Mouse (Mus musculus) heart, adult 8-10 months (tissue): ENCODE data around the gene Jmy. TPM values are rescaled to one million over a fixed set of nuclear protein-coding genes. Genes with fewer than 3 reads are reported as not detected.
"Not testable (repeated sequence)": the region's sequence is repeated elsewhere in the genome, so short reads cannot be mapped to it uniquely, and the experiment has no call there.

Source experiments
- DNase-seq: peaks from one replicate; pipeline ENCODE4 v3.0.0; 2022; ENCODE audit warnings: low spot score
- total RNA-seq, 4 experiments: library from RNA; stranded (reverse); gene quantifications; 2 replicates each; pipeline ENCODE4 v1.2.4; 2022

The Jmy gene
- total RNA-seq: 10 to 100 TPM; 39.1 to 46.5 (median 45.1) TPM

DNA sequence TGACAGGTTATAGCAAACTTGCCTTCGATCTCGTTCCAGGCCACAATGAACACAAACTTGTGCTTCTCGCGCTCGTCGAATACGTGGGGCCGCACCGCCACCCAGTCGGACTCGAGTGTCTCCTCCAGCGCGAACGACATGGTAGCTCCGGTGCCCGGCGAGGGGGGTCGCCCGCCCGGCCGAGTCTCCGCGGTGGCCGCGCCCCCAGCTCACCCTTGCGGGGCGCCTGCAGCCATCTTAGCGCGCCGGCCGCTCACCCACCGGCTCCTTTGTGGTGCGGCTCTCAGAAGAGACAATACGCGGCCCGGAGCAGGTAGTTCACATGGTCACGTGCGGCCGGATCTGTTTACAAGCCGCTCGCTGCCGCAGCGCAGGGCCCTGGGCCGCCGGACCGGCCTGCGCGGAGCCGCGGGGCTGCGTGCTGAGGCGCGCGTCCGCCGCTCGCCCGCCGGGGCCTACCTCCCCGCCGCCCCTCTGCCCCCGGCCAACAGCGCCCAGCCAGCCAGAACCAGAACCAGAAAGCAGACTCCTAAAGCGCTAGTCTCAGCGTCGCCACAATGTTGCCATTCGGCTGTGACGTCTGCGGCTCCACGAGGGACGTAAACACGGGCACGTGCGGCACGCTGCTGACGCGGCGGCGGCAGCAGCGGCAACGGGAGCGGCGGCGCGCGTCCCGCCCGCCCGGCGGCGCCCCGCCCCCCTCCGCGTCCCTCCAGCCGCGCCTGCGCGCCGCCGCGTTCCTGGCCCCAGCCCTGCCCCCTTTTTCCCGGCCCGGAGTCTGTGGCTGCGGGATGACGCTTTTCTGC lies at the start of gene Jmy:
TSS of gene Jmy (minus strand) at position 642 of the 806 bp plus-strand sequence.
- peak; percentile 81 for DNase-seq

DNA sequence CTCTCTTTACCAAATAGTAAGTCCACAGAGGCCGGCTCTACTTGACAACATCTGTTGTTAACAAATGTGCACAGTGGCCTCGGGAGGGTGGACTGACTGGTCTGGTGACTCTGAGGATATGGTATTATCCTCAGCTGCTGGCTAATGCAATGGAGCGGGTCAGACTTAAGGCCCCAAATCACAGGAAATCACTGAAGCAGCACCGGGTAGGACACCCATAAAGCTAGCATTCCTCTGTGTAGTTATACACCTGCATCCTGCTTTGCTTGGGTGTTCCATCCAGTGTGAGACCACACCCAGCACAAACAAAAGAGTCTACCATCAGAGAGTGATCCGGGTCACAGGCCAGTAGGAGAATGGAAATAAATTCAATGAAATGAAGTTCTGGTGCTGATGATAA lies 48.0 kb upstream of the Jmy start:
- no peak for DNase-seq

DNA sequence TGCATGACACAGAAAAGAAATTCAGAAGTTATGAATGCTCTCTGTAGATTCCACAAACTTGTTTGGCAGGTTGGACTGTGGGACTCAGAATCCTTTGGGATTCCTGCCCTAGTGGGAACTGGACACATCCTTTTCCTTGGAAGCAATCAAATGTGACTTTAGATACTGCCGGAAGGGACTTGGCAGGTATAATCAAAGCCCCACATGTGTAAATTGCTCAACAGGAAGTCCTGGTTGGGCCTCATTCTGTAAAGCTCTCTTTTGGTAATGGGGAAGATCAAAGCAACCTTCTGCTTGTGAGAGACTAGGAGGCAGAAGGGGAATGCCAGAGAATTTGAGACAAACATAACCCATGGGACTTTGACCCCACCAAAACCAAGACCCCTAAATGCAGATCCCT lies 46.4 kb upstream of the Jmy start:
- DNase-seq: peak; percentile 12

DNA sequence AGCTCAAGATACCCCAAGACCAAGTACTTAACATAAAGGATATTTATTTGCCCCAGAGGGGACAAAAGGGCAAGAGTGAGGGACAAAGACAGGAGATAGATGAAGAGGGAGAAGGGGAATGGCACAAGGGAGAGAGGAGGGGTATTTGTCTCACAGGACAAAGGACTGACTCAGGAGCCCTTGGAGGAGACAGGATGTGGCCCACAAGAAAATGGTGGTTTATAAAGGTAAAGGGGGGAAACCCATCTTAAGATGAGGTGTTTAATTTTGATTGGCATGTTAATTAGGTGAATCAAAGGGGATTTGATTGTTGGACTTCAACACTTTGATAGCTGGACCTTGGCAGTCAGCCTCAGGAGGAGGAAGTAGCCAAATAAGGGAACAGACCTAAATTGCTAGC lies 44.7 kb upstream of the Jmy start:
- DNase-seq: no peak

DNA sequence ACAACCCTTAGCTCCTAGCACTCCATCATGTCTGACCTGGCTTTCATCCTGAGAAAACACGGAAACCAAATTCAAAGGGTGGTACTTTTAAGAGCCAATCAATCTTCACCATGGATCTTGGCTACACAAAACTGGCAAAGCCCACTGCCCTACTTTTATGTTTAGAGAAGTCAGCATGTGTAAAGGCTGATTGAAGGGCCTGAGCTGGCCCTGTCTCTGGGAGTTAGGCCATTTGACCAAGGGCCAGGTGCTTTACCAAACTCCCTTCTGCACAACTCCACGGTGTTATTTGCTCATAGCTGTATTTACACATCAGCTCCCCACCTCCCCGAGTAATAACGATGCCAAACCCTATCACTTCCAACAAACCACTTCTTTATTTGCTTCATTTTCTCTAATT lies 39.7 kb upstream of the Jmy start:
- DNase-seq: no peak

DNA sequence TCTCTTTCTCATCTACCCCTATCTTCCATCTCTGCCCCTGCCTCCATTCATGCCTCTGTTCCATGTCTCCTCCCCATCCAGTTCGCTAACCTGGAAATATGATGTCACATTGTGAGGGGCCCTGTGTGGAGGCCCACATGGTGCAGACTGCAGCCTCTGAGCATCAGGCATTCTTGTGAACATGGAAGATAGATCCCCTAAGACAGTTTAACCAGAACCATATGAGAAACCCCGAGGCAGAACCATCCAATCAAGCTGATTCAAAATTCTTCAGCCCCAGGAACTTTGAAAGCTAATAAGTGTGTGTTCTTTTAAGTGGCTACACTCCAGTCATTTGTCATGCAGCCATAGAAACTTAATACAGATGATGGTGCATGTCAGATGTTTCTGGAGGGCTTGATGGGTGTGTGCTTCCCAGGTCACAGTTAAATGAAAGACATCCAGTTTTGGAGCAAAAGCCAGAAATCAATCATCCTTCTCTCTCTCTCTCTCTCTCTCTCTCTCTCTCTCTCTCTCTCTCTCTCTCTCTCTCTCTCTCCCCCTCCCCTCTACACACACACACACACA lies 19.2 kb upstream of the Jmy start:
- DNase-seq: no peak

DNA sequence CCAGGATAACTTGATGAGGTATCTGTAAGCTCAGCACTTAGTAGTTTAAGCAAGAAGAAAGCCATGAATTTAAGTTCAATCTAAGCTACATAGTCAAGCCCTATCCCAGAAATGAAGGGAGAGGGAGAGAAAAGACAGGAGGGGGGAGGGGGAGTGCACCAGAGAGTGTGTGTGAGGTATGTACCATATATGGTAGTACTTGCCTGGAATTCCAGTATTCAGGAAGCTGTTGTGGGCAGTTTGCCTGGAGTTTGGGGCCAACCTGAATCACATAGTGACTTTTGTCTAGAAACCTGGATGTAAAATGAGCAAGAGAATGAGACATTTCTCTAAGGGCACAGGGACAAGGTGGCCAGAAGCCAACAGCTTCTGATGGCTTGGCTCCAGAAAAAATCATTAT lies 17.6 kb upstream of the Jmy start:
- no peak for DNase-seq

DNA sequence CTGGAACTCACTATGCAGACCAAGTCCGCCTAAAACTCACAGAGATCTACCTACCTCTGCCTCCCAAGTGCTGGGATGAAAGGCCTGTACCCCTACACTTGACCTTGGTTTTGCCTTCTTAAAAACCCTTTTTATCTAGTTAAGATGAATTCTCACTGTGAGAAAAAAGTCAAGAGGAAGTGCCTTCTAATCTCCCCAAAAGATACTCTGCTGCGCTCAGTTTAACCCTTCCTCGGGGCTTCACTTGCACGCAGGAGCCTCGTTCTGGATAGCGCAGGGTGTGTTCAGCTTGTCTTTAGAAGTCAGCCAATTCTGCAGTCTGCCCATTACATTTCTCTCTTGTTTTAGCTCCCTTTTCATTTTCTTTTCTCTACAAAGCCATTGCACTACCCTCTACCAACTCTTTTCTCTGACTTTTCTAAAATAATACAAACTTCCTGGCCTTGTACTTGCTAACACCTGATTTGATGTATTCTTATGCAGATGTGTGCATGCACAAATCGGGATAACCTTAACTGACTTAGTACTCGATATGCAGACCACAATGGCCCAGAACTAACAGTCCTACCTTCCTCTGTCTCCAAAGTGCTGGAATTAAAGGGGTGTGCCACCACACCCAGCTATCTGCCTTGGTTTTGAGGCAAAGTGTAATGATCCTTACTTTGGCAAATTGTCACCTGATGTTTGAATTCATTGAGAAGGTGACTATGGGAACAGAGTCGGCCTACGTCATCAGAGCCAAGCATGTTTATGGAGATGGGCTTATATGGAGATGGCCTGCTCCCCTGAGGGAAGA lies 14.6 kb upstream of the Jmy start:
- no peak for DNase-seq

DNA sequence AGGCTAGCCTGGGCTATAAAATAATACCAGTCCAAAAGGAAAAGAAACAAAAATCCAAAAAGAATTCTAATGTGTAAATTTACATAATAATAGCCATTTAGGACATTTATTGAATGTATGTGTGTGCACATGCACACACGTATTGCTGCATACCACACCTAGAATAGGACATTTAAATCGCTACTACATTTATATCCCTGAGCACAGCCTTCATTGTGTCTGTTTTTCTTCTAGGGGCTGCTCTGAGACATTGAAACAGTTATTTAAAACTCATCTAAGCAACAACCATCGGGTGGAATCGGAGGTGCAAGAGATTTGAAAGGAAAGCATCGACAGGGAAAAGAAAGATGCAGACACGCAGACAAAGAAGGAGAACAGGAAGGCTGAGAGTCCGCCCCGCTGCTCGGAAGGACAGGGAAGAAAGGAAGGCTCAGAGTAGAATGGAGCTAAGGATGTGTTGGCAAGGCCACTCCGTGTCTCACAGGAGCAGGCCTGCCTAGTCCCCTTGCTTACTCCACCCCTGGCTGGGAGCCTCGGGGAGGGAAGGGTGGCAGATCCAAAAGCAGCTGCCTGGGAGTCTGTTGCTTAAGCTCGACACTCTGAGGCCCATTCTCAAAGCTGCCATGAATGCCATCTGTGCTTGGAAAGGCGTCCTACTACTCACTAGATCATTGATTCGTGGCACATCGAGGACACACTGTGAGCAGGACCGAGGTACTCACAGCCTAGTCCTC lies 11.0 kb upstream of the Jmy start:
- no peak for DNase-seq

DNA sequence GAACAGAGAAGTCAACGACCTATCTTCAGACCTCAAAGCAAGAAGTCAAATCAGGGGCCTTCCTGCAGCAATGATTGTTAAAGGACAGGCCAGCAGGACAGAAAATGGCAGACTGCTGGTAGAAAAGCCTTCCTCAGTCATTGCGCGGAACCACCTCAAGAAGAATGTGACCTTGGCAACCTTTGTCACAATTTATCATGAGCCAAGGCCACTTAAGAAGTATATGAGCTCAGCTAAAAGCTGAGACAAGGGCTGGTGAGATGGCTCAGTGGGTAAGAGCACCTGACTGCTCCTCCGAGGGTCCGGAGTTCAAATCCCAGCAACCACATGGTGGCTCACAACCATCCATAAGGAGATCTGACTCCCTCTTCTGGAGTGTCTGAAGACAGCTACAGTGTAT lies 7.3 kb upstream of the Jmy start:
- not testable (repeated sequence) for DNase-seq

DNA sequence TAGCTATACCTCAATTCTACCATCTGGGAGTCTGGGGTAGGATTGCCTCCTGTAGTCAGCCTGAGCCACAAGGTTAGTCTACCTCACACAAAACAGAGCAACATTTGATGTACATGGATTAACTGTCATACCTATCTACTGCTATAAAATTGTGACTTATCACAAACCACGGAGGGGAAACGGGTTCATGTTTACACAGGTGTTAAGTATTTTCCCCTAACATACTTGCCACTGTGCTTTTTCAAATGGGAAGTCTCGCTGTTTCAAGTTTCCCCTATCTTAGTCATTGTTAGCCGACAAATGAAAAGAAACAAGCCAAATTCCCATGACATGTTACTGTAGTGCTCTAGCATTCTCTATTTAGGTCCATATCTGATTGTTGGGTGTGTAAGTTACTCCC lies 2.1 kb upstream of the Jmy start:
- no peak for DNase-seq

DNA sequence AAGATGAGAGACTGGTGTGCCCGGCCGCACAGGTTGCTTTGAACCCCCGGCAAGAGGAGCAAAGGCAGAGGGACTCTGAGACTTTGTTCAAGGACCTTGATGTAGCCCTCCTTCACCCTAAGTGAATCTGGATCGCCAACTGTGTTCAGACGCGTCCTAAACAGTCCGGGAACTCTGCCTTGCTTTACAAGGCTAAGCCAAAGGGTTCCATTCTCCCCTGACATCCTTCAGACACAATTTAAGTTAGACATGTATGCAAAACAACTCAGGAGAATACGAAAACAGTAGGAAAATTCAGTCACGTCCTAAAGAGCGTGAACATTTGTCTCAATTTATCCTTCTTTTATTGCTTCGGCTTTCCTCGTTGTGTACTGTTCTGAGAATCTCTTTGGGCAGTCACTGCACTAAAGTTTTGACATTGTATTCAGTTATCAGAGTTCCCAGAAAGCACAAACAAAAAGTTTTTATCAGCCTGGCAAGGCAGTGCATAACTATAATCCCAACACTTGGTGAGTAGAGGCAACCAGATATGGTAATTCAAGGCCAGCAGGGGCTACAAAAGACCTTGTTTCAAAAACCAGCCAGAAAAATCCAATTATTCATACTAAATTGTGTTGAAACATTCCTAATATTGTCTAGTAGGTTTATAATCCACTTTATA lies 495 bp upstream of the Jmy start:
- no peak for DNase-seq

DNA sequence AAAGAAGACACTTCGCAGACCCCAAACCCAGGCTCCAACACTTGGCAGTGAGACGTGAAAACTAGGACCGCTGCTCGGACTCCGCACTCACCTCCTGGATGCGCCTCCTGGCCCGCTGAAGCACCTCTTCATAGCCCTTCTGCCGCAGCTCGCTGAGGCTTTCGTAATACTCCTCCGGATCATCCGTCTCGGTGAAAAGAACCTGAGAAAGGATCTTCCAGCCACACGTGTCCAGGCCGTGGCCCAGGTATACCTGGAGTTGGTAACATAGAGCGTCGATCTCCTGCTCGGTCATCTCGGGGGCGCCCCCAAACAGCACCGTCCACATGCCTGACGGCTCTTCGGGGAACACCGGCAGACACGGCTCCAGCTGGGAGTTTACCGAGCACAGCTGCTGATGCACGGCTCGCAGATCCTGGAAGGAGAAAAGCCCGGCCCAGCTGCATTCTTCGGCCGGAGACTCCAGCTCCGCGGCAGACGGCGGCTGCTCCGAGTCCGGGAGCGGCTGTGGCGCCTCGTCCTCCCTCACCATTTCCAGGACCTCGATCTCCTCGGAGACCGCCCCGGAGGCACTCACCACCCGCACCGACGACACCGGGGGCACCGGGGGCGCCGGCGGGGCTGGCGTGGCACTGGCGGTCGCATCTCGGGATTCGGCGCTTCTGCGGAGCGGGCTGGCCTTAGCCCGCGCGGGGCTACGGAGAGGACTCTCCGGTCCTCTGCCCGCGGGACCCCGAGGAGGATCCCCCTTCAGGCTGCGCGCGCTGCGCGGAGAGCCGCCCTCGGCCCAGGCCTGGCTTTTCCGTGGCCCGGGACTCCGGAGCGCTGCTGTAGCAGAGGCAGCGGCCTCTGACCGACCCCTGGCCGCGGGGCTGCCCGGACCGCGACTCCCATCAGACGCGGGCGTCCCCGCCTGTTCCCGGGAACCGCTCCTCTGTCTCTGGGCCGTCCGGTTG lies 1.1 kb downstream of the Jmy start:
- DNase-seq: peak; percentile 14

DNA sequence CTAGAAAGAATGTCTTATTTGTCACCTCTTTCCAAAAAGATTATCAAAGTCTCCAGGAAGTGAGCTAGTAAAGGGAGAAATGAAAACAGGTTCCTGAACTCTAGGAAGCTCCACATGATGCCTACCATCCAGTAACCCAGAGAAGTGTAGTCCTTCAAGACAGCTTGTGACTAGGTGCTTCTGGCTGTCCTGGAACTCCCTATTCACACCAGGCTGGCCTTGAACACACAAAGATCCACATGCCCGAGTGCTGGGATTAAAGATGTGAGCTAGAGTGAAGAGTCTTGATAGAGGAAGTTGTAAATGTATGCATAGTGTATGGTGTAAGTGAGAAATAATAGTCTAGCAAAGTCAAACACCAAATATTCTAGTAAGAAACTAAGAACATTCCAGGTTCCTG lies 2.6 kb downstream of the Jmy start:
- DNase-seq: no peak

DNA sequence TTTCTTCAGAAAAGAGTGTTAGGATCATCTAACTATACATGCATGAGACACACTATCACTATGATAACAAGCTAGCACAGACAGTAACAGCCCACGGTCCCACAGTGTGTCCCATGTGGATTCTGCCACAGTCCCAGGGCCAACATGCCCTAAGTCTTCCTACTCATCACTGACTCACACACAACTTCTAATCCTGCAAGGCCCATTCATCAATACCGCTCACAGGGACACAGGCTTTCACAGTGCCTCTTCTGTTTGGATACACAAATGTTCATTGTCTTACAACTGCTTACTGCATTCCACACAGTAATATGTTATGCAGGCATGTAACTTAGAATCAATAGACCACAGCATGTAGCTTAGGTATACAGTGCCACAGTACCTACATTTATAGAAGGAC lies 11.1 kb downstream of the Jmy start:
- no peak for DNase-seq

DNA sequence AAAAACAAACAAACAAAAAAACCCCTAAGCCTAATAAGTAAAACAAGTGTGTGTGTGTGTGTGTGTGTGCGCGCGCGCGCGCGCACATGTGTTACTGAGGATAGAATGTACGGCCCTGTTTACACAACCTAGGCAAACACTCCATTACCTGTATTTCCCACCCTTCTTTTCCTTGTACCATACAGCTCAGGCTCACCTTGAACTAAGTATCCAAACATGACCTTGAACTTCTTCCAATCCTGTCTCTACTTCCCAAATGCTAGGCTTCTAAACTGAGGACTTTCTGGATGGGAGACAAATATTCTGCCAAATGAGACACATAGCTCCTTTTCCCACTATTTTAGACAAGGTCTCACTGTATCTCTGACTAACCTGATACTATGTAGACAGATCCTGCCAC lies 11.9 kb downstream of the Jmy start:
- DNase-seq: no peak

DNA sequence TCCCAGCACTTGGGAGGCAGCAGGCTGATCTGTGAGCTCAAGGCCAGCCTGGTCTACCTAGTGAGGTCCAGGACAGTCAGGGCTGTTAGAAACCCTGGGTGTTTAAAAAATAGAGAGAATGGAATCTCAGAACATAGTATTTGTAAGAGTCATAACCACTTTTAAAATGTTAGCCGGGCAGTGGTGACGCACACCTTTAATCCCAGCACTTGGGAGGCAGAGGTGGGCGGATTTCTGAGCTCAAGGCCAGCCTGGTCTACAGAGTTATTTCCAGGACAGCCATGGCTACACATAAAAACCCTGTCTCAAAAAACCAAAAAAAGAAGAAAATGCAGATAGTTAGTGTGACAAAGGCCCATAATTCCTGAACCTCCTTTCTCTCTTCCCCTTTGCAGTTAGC lies 15.3 kb downstream of the Jmy start:
- no peak for DNase-seq

DNA sequence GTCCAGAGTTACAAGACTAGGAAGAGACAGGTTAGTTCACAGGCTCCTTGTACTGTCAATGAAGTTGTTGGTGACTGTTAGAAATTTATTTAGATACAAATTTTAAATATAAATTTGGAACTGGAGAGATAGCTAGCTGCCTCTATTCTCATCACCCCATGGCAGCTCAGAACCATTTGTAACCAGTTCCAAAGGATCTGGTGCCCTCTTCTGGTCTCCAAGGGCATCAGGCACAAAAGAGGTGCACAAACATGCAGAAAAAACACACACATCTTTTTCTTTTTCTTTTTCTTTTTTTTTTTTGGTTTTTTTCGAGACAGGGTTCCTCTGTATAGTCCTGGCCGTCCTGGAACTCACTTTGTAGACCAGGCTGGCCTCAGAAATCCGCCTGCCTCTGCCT lies 18.5 kb downstream of the Jmy start:
- DNase-seq: no peak

DNA sequence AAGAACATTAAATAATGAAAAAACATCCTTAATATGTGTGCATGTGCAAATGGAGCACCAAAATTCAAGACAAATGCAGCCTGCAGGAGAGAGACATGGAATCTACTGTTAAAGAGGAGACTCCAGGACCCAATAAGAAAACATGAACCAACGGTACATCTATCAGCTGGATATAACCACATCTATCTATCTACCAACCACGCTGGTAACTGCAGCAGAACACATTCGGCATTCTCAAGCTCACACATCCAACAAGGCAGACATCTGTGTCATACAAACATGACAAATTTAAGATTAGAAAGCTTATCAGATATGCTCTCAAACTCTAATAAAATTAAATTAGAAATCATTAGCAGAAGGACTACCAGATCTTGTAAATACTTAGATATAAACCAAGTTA lies 21.3 kb downstream of the Jmy start:
- DNase-seq: no peak

DNA sequence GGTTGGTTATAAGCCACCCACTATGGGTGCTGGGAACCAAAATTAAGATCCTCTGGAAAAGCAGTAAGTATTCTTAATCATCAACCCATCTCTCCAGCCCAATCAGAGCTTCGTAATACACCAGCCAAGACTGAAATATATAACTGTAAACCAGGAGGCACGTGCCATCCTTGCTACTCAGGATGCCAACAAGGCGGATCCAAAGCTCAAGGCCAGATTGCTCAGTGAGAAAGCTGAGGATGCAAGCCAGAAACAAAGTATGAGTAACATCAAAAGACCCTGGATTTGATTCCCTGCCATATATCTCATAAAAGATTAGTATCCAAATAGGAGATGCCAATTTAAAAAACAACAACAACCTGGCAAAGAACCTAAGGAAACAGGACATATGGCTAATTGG lies 31.3 kb downstream of the Jmy start:
- no peak for DNase-seq
